Mouse (Mus musculus) embryonic fibroblast, embryonic 13.5 days (primary cell): ENCODE measurements around the gene Ppp1r18. TPM values are rescaled to one million over a fixed set of nuclear protein-coding genes. Genes with fewer than 3 reads are reported as not detected.
"Not testable (repeated sequence)": the region's sequence is repeated elsewhere in the genome, so short reads cannot be mapped to it uniquely, and the experiment has no call there.

Experiments
- H3K27ac ChIP-seq: 2 replicates; pipeline ENCODE4 v1.5.1; 2012; ENCODE audit warnings: low read length, control low read depth, inconsistent platforms; ENCODE audit not compliant: insufficient read depth
- H3K4me1 ChIP-seq: 2 replicates; pipeline ENCODE4 v1.6.1; 2011; ENCODE audit warnings: low read length; ENCODE audit not compliant: control insufficient read depth, insufficient read depth
- H3K4me3 ChIP-seq: 2 replicates; pipeline ENCODE4 v1.5.1; 2011; ENCODE audit warnings: mild to moderate bottlenecking, control low read depth, low read length; ENCODE audit not compliant: insufficient read depth
- CTCF ChIP-seq: IDR thresholded peaks from 2 replicates; pipeline ENCODE4 v1.5.1; 2011; ENCODE audit warnings: mild to moderate bottlenecking, control low read depth, low read length, moderate library complexity, borderline replicate concordance; ENCODE audit not compliant: insufficient read depth
- POLR2A ChIP-seq: IDR thresholded peaks from 2 replicates; pipeline ENCODE4 v1.6.1; 2011; ENCODE audit warnings: low read depth, mild to moderate bottlenecking, control low read depth, low read length, moderate library complexity
- polyA plus RNA-seq: library from polyadenylated mRNA; stranded (reverse); fragments of >200 nt; gene quantifications from 2 replicates; pipeline ENCODE4 v1.2.4, GENCODE M21; 2011; ENCODE audit warnings: low read depth; ENCODE audit not compliant: missing spikeins, insufficient read length

Gene Ppp1r18
- polyA plus RNA-seq, 1 experiment: 92.1 TPM

DNA sequence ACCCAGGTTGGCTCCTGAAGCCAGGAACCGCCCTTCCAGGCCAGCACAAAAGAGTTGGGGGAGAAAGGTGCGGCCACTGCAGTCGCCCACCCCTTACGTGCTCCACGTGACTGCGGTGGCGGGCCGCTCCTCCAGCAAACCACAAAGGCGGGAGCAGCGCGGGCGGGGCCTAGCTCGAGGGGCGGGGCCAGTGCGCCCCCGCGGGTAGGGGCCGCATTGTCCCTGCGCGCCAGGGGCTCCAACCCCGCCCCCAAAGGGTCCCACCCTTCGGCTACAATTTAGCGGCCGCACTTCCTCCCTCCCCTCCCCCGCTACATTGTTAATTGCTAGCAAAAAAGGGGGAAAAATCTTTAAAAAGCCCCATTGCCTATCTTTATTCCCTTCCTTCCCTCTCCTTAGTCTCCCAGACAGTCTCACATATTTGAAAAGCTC lies 28.4 kb upstream of the Ppp1r18 start:
- Histone ChIP-seq H3K27ac (peak overlapping the region; percentile 91), H3K4me3 (peak overlapping the region; percentile 79), H3K4me1 (peaks cover 5% of the 10 kb centered on the region)
- no peak for TF ChIP-seq CTCF
- no peak for TF ChIP-seq POLR2A

GRCm38 (mm10) chr17:35837487-35837886 lies 27.9 kb upstream of the Ppp1r18 start:
- TF ChIP-seq CTCF: no peak
- TF ChIP-seq POLR2A: 0 out of 2 replicates have a peak, but pooled peaks have one; percentile 29
- peak overlapping the region; percentile 91 for H3K27ac ChIP-seq
- H3K4me1 ChIP-seq: peaks cover 5% of the 10 kb centered on the region
- peak overlapping the region; percentile 79 for H3K4me3 ChIP-seq

- Histone ChIP-seq H3K4me3 (peak within 1 kb of the TSS; percentile 79), H3K4me1 (peaks cover 5% of the 10 kb centered on the region), H3K27ac (peak within 1 kb of the TSS; percentile 98)
- TF ChIP-seq CTCF (no peak), POLR2A (peak; percentile 98)
Observed at GRCm38 (mm10) chr17:35838122-35838544, 27.3 kb upstream of the Ppp1r18 start, which contains the start of gene Tubb5. TSS of gene Tubb5 (minus strand) at chr17:35838306.

DNA sequence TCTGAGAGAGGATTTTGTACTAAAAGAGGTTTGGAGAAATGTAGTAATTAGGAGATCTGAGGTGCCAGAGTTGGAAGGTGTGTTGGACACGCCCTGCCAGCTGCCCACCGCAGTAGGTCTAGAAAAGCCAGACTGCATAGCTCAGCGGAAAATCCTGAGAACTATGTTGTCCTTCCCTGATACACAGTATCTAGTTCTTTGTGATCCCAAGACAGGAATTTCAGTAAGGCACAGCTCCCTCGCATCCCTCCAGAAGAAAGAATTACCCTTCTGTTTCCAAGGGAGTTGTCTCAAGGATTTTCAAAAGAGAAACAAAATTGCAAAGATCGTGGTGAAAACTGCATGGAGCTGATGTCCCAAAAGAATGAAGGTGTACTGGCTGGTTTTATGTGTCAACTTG lies 26.8 kb upstream of the Ppp1r18 start:
- TF ChIP-seq CTCF (no peak), POLR2A (no peak)
- H3K27ac ChIP-seq: peak overlapping the region; percentile 98
- H3K4me1 ChIP-seq: peaks cover 5% of the 10 kb centered on the region
- H3K4me3 ChIP-seq: peak overlapping the region; percentile 70

DNA sequence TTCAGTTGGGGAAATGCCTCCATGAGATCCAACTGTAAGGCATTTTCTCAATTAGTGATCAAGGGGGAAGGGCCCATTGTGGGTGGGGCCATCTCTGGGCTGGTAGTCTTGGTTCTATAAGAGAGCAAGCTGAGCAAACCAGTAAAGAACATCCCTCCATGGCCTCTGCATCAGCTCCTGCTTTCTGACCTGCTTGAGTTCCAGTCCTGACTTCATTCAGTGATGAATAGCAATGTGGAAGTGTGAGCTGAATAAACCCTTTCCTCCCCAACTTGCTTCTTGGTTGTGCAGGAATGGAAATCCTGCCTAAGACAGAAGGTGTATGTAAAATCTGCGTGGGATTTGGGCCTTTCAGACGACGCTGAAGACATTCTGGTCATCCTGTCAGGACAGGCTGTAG lies 26.4 kb upstream of the Ppp1r18 start:
- peak overlapping the region; percentile 98 for H3K27ac ChIP-seq
- peak; percentile 85 for TF ChIP-seq POLR2A
- H3K4me3 ChIP-seq: peak overlapping the region; percentile 70
- not testable (repeated sequence) for H3K4me1 ChIP-seq

DNA sequence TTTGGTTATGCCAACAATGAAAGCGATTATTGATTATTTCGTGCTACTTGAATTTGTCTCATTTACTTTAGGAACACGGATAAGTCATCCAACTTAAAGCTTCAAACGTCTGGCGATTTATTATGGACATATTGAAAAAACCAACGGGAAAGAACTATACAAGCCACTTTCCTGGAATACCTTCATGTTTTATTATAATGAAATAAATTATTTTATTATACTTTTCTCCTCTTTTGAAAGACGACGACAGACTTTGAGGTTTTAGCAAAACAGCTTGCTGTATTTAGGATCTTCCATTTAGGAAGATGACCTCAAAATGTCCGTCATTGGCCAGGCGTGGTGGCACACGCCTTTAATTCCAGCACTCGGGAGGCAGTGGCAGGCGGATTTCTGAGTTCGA lies 24.8 kb upstream of the Ppp1r18 start:
- Histone ChIP-seq H3K4me3 (no peak overlapping the region), H3K27ac (0 out of 2 replicates have a peak overlapping the region, but pooled peaks have one; percentile 28), H3K4me1 (peaks cover 3% of the 10 kb centered on the region)
- TF ChIP-seq CTCF: no peak
- no peak for TF ChIP-seq POLR2A

DNA sequence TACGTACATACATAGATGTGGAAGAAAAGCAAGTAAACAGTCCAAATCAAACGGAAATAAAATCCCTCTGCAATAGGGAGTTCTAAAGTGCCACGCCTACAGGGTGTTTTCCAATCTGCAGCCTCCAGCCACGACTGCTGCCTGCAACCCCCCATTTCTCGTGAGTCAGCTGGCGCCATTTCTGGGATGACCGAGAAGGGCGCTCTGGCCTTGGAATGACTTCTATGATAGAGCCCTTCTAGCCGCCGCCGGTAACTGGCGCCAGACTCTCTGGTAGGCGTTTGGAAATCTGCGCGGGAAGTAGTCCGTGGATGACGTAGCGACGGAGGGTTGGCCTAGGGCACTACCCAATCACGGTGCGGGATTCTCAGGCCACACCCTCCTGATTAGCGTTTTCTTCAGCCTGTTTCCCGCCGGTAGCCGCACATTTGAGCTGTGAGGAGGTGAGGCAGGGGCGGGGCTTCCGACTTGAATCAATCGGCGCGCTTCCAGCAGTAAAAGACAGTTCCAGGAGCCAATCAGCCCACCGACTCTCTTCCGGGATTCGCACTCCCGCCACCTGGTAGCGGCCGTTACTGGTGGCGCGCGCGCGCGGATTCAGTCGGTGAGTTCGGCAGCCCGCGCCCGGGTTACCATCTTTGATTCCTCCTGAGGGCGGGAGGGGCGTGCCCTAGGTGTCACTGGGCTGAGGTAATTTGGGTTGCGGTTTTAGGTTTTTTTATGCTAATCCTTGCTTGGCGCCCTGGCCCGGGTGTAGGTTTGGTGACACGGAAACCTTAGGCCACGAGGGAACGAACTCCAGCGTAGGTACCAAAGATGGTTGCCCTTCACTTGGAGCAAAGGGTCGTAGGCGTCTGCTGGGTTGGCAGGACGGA lies 24.1 kb upstream of the Ppp1r18 start, which contains the start of gene Mdc1:
TSS of gene Mdc1 (plus strand) at position 440 of the 875 bp plus-strand sequence.
- Histone ChIP-seq H3K27ac (peak within 1 kb of the TSS; percentile 44), H3K4me1 (peaks cover 2% of the 10 kb centered on the region; the same call in 1 of the 2 replicates), H3K4me3 (peak within 1 kb of the TSS; percentile 83)
- peak; percentile 77 for TF ChIP-seq POLR2A
- TF ChIP-seq CTCF: no peak

- Histone ChIP-seq H3K4me3 (peak overlapping the region; percentile 83), H3K4me1 (peaks cover 2% of the 10 kb centered on the region; the same call in 1 of the 2 replicates), H3K27ac (peak overlapping the region; percentile 44)
- no peak for TF ChIP-seq CTCF
- TF ChIP-seq POLR2A: no peak
Observed at GRCm38 (mm10) chr17:35842006-35842405, 23.4 kb upstream of the Ppp1r18 start.

- Histone ChIP-seq H3K4me1 (peaks cover 2% of the 10 kb centered on the region; the same call in 1 of the 2 replicates), H3K27ac (no peak overlapping the region), H3K4me3 (no peak overlapping the region)
- no peak for TF ChIP-seq CTCF
- TF ChIP-seq POLR2A: no peak
Observed at GRCm38 (mm10) chr17:35843514-35843913, 21.9 kb upstream of the Ppp1r18 start.

DNA sequence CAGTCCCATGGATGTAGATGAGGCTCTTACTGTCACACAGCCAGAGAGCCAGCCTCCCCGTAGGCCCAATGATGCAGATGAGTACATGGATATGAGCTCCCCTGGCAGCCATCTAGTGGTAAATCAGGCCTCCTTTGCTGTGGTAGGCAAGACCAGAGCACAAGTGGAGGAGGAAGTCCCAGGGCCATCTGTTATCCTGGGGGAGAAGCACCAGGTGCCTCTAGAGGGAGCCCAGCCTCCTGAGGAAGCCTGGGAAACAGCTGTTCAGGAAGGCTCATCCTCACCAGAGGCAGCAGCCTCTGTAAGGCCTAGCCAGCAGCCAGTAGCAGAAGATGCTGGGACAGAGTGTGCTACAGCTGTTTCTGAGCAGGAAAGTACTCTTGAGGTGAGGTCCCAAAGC lies 17.3 kb upstream of the Ppp1r18 start:
- Histone ChIP-seq H3K4me1 (no peaks in the 10 kb centered on the region), H3K27ac (no peak overlapping the region), H3K4me3 (no peak overlapping the region)
- no peak for TF ChIP-seq POLR2A
- no peak for TF ChIP-seq CTCF

DNA sequence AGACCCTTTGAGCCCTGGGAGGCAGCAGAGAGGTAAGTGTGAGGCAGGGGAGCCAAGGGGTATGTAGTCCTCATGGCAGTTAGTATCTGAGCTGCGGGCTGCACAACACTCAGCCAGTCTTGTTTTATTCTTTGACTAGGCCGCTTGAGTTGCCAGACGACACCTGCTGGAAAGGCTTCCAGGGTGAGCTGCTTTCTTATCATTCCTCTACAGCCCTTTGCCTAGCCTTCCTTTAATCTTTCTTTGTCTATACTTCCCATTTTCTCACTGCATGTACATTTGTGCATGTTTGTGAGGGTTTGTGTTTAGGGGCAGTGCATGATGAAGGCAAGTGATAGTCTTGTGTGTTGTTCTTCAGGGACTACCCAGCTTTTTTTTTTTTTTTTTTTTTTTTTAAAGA lies 14.4 kb upstream of the Ppp1r18 start:
- Histone ChIP-seq H3K4me1 (no peaks in the 10 kb centered on the region), H3K27ac (no peak overlapping the region), H3K4me3 (no peak overlapping the region)
- no peak for TF ChIP-seq CTCF
- no peak for TF ChIP-seq POLR2A
